Mouse (Mus musculus): Measurements from ENCODE around the gene Cd8b1. TPM values are rescaled to one million over a fixed set of nuclear protein-coding genes. Genes with fewer than 3 reads are reported as not detected.
"Not testable (repeated sequence)": the region's sequence is repeated elsewhere in the genome, so short reads cannot be mapped to it uniquely, and the experiment has no call there.

The Cd8b1 gene
- total RNA-seq (2021), result not detected
- long read RNA-seq, experiment 1, result 0 reads
- long read RNA-seq, experiment 2, result 0 reads

- no peak for DNase-seq (ENCODE audit: low spot score in 2 of 2)
These were observed at the start of gene Cd8b1 for GRCm38 (mm10) chr6:71322491-71322921. Cd8b1 (plus strand) TSS chr6:71322788.

DNA sequence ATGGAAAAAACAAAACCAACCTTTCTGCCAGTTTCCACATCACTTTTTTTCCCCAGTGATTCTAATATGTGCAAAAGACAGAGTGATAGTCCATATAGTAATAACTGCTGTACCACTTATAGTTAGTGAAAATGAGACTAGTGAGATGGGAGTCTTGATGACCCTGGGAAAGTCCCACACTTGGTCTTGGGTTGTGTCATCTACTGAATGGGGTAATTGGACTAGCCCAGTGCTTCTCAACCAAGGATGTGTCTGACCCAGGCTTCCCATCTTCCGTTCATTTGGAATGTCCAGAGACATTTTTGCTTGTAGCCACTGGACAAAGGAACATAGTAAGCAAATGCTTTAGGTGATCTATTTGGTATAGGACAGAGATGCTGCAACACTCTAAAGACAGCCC lies 48.9 kb upstream of the Cd8b1 start:
- no peak for DNase-seq (ENCODE audit: low spot score in 2 of 2)

GRCm38 (mm10) chr6:71274621-71275020 lies 48.0 kb upstream of the Cd8b1 start:
- DNase-seq (ENCODE audit: low spot score in 2 of 2), result no peak

DNA sequence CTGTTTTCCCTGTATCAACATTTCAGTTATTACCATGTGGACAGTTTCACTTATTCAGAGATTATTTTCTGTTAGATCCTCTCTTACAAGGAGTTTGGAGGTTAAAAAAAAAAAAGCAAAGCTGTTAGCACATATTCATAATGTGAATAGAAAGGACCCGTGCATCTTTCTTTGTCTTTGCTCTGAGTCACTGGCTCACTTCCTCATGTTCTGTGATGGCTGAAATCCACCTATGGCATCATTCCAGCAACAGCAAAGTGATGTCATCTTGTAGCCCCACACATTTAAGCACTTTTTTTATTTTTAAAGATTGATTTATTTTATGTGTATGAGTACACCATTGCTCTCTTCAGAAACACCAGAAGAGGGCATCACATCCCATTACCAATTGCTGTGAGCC lies 43.2 kb upstream of the Cd8b1 start:
- DNase-seq (ENCODE audit: low spot score in 2 of 2), result no peak

GRCm38 (mm10) chr6:71293509-71293908 lies 29.1 kb upstream of the Cd8b1 start:
- no peak for DNase-seq (ENCODE audit: low spot score in 2 of 2)

GRCm38 (mm10) chr6:71295303-71295702 lies 27.3 kb upstream of the Cd8b1 start:
- DNase-seq (ENCODE audit: low spot score in 2 of 2), result no peak

- no peak for DNase-seq (ENCODE audit: low spot score in 2 of 2)
These were observed 24.5 kb upstream of the Cd8b1 start for GRCm38 (mm10) chr6:71298051-71298450.

DNA sequence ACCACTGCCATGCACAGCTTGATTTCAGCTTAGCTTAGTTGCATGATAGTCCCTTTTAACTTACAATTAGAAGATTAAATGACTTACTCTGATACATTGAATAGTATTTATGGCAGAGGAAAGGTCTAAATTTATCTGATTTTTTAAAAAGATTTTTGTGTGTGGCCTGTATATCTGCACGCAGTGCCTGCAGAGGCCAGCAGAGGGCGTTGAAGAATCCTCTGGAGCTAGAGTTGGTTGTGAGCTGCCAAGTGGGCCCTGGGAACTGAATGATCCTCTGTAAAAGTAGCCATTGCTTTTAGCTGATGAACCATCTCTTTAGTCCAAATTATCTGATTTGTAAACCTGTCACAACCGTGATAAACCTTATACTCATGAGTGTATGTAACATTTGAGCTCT lies 23.8 kb upstream of the Cd8b1 start:
- DNase-seq (ENCODE audit: low spot score in 2 of 2), result no peak

DNA sequence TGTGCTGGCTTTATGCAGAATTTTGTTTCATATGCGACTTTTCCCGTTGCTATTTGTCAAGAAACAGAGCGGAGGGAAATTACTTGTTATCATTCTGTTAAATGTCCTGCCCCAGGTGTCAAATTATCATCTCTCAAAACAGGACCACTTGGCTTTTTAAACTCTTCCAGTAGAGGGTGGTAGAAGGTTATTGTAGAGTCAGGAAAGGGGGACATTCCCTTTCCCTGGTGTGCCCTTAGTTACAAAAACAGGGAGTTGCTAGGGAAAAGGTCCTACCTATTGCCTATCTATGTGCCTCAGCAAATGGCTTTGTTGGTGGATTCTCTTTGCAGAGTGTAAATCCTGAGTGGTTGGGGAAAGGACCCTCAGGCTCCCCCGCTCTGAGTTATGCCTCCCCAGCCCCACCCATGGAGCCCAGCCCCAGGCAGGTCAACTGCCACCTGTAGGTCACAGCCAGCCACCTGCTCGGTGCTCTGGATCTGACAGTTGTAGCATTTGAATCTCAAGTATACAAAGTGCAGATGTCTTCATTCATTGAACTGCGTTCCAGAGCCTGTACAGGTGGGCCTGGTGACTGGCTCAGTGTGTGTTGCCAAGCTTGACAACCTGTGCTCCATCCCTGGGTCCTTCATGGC lies 20.4 kb upstream of the Cd8b1 start:
- DNase-seq (ENCODE audit: low spot score in 2 of 2), result no peak

GRCm38 (mm10) chr6:71307486-71307885 lies 15.1 kb upstream of the Cd8b1 start:
- DNase-seq (ENCODE audit: low spot score in 2 of 2), result no peak

GRCm38 (mm10) chr6:71321826-71322283 lies 733 bp upstream of the Cd8b1 start, which contains the start of gene Smyd1:
Smyd1 (minus strand) TSS chr6:71322233.
- DNase-seq (ENCODE audit: low spot score in 2 of 2), result no peak

DNA sequence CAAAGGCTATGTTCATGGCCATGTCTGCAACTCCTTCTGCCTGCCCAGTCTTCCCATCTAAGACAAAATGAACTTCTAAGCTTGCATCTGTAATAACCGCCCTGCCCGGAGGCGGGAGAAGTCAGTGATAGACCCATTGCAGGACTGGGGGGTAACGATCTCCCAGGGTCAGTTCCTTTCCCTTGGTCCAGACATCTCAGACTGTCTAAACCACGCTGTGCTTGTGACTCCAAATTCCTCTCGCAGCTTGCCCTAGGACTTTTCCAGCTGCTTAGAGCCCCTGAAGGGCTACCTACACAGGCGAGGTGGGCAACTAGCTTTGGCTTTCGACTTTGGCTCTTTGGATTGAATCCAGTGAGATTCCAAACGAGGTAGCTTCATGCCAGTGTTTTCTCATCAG lies 2.2 kb downstream of the Cd8b1 start:
- no peak for DNase-seq (ENCODE audit: low spot score in 2 of 2)

DNA sequence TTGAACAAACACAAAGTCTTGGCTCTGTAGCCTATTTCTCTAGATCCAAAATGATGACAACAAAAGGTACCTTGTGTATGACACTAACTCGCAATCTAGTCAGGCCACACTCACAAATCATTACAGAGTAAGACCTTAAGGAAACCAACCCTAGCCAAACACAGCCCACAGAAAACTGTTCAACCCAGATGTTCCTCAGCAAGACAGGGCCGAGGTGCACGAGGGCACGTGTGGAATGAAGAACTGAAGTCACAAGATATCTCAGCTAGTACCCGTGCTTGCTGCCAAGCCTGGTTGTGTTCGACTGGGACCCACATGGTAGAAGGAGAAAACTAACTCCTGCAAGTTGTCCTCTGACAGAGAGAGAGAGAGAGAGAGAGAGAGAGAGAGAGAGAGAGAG lies 7.3 kb downstream of the Cd8b1 start:
- DNase-seq (ENCODE audit: low spot score in 2 of 2), result no peak

DNA sequence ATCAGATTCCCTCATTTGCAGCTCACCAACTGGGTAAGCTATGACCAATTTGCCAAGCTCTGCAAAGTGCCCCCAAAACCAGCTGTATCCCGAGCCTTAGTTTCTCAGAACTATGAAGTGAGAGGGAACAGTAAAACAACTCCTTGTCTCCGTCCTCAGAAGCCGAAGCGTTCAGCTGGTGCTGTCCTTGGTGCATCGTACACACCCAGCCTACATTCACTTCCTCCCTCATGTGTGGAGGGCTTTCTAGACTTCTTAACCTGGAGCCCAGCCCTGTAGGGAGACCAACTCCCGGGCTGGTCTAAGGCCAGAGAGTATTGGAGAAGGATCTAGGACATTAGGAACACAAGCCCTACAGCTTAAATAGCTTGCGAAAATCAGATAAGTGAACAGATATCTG lies 7.9 kb downstream of the Cd8b1 start:
- DNase-seq (ENCODE audit: low spot score in 2 of 2), result no peak

- not testable (repeated sequence) for DNase-seq (ENCODE audit: low spot score in 2 of 2)
These were observed 8.9 kb downstream of the Cd8b1 start for GRCm38 (mm10) chr6:71331491-71331890.

DNA sequence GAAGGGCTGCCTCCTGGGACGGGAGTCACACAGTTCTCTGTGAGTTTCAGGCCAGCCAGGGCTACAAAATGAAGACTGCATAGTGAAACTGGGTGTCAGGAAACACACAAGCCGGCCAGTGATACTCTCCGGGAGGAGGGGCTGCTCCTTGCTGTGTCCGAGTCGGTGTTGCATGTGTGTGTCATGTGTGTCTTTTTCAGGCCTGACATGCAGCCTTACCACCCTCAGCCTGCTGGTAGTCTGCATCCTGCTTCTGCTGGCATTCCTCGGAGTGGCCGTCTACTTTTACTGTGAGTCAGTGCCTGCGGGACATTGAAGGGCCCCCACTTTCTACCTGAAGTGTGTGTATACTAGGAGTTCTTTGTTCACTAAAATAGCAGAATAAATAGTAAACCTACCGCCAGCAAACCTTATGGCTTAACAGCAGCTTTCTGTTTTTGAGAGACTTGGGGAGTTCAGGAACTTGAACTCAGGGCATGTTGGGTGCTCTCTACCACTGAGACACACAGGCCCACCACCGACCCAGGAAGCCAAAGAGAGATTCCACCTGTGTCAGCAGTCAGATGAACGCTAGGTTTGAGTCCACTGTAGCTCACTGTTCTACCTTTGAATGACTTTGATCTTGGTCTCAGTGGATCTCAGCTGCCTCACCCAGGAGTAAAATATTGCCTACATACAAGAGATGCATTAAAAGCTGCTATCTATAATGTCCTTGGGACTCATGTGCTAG lies 9.8 kb downstream of the Cd8b1 start:
- no peak for DNase-seq (ENCODE audit: low spot score in 2 of 2)

GRCm38 (mm10) chr6:71333031-71333430 lies 10.4 kb downstream of the Cd8b1 start:
- DNase-seq (ENCODE audit: low spot score in 2 of 2), result no peak

- no peak for DNase-seq (ENCODE audit: low spot score in 2 of 2)
These were observed 11.1 kb downstream of the Cd8b1 start for GRCm38 (mm10) chr6:71333578-71334273.

DNA sequence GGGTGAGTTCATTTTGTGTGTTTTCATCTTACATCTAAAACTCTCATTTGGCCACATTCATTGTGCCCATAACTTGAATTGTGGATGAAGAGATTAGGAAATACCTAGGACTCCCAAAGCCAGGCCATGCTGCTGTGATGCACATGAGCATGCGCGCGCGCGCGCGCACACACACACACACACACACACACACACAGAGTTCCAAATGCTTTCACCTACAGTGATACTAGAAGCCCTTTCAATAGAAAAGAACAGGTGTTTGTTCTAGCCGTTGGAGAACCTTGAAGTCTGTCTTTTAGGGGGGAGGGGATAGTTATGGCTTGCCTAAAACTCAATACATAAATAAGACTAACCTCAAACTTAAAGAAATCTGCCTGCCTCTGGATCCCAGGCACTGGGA lies 15.1 kb downstream of the Cd8b1 start:
- DNase-seq (ENCODE audit: low spot score in 2 of 2), result no peak

DNA sequence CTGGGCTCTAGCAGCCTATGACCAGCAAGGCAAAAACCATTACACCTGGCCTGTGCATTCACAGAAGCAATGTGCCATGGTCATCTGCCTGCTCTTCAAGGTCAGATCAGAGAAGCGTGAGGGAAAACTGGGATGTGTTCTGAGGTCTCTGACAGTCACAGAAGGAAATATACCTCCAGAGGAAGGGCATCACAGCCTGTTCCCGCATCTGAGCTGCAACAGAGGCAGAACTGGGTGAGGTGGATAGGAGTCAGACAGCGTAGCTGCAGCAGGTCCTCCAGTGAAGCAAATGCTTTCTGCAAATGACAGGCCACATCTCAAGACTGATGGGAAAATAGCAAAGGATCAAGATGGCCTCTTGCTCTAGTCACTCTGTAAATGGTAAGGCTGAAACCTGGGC lies 16.4 kb downstream of the Cd8b1 start:
- no peak for DNase-seq (ENCODE audit: low spot score in 2 of 2)

GRCm38 (mm10) chr6:71339351-71339750 lies 16.8 kb downstream of the Cd8b1 start:
- DNase-seq (ENCODE audit: low spot score in 2 of 2), result no peak

- DNase-seq (ENCODE audit: low spot score in 2 of 2), result no peak
These were observed 18.6 kb downstream of the Cd8b1 start for GRCm38 (mm10) chr6:71341179-71341578.

Data from left cerebral cortex, adult 18-20 months (tissue).